ENCODE assay signal across 21 mouse cellular contexts in the genomic region with DNA sequence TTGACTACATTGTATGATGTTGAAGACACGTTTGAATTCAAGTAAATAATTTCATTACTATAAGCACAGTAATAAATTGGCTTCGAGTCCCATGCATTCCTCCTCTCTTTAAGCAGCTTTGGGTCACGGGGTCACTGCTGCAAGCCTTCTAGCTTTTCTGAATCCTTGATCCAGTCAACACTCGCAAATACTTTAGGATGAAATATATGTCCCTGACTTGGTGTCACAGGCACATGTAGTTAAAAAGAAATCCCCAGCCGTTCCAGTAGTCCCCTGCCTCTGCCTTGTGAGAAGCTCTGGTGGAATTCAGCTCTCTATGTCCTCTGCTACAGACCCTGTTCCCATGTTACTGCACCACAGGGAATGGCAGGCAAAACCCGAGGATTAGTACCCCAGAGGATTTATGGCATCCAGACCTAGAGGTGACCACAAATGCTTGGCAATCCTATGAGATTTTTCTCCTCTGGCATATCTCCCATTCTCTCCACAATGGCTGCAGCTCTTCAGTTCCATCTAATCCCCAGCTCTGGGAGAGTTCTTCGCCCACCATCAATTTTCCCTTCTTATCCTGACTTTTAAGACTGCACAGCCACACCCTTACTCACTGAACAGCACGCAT.
DNase-seq lines count a peak whose midpoint lies in the region; ATAC-seq and TF ChIP-seq lines count a peak whose summit lies in the region.
"Had no signal": no experiment of that assay in that cellular context is flagged by ENCODE, and none has a peak within 500 bp of the region (broad histone marks: within the 10 kb centered on the region; RNA-seq: fewer than 3 reads in every experiment).

No protein-coding gene starts in this region.

- H3K4me2 ChIP-seq in kidney, embryonic 16.5 days (replicated peaks; ENCODE audit: low read depth, low read length): no peak overlapping the region
- H3K4me2 ChIP-seq in lung, embryonic 14.5 days: no peak overlapping the region
- H3K4me2 ChIP-seq: embryonic facial prominence, embryonic 13.5 days; forebrain, embryonic 13.5 days; heart, embryonic 11.5 days; heart, embryonic 15.5 days; hindbrain, embryonic 15.5 days had no signal

- H3K27me3 ChIP-seq in kidney, embryonic 16.5 days (ENCODE audit: insufficient read depth, low read length): no peaks in the 10 kb centered on the region
- H3K27me3 ChIP-seq in lung, embryonic 14.5 days (ENCODE audit: insufficient read depth, low read length): no peaks in the 10 kb centered on the region
- H3K27me3 ChIP-seq in Patski: no peaks in the 10 kb centered on the region
- H3K27me3 ChIP-seq: embryonic facial prominence, embryonic 13.5 days; forebrain, embryonic 13.5 days; heart, embryonic 15.5 days; hindbrain, embryonic 15.5 days had no signal

- H3K36me3 ChIP-seq in kidney, embryonic 16.5 days (ENCODE audit: insufficient read depth, low read length): no peaks in the 10 kb centered on the region
- H3K36me3 ChIP-seq in lung, embryonic 14.5 days (ENCODE audit: insufficient read depth): no peaks in the 10 kb centered on the region
- H3K36me3 ChIP-seq: embryonic facial prominence, embryonic 13.5 days; heart, embryonic 15.5 days; hindbrain, embryonic 15.5 days had no signal

- no peak for TF ChIP-seq CTCF in lung, embryonic 14.5 days (IDR thresholded peaks at IDR 0.05; ENCODE audit: low read depth)
- TF ChIP-seq CTCF in Patski (IDR thresholded peaks at IDR 0.05): no peak

- CTCF ChIA-PET in Patski (lab: Charles Lee): interaction anchor here (1.0 to 2.2 kb wide), 3 partner anchors 9 to 19 kb away, joined by 3 to 9 read pairs (median 3); no protein-coding TSS in a partner anchor

- POLR2A ChIA-PET in Patski (lab: Charles Lee): no interaction called here

- H3K9me3 ChIP-seq in kidney, embryonic 16.5 days (ENCODE audit: low read length): 0 out of 2 replicates have a peak, but pooled peaks cover 6% of the 10 kb centered on the region
- H3K9me3 ChIP-seq in lung, embryonic 14.5 days (ENCODE audit: low read depth, low read length): no peaks in the 10 kb centered on the region
- H3K9me3 ChIP-seq: heart, embryonic 15.5 days had no signal

- in situ Hi-C loops in Patski (cut with MboI; ENCODE audit: low pct_unique_long_range_greater_than_20kb): no loop called here

- WGBS in kidney, embryonic 16.5 days: 44% methylated on average over 8 of the region's 8 CpGs
- 39% methylated on average over 8 of the region's 8 CpGs for whole genome bisulfite sequencing in lung, embryonic 14.5 days

- H3K4me1 ChIP-seq in kidney, embryonic 16.5 days (ENCODE audit: insufficient read depth, low read length): 0 out of 2 replicates have a peak, but pooled peaks cover 6% of the 10 kb centered on the region
- 0 out of 2 replicates have a peak, but pooled peaks cover 8% of the 10 kb centered on the region for H3K4me1 ChIP-seq in lung, embryonic 14.5 days (ENCODE audit: insufficient read depth)
- H3K4me1 ChIP-seq: embryonic facial prominence, embryonic 13.5 days; forebrain, embryonic 13.5 days; heart, embryonic 15.5 days; hindbrain, embryonic 15.5 days had no signal

- DNase-seq in kidney, adult 8-10 months: no peak
- DNase-seq in lung, embryonic 14.5 days: peak; percentile 83
- DNase-seq in lung, adult 18-20 months: no peak
- peak; percentile 64 for DNase-seq in 3T3-L1 (ENCODE audit: low read depth, low spot score)
- DNase-seq in Patski (ENCODE audit: low read depth, low spot score): peak; percentile 70
- DNase-seq in heart, postnatal 14 days: no peak
- DNase-seq in left cerebral cortex, postnatal 25 days (ENCODE audit: low spot score in 2 of 2): no peak
- DNase-seq: adrenal gland, postnatal 10 days; cerebellum, adult 11 months; cerebellum, adult 8-10 months; cerebellum, postnatal 14 days; forebrain, postnatal 0 days; gastrocnemius, postnatal 14 days; heart, adult 2 months; heart, postnatal 36 days had no signal

- no peak overlapping the region for H3K4me3 ChIP-seq in kidney, embryonic 16.5 days (ENCODE audit: low read length)
- H3K4me3 ChIP-seq in lung, embryonic 14.5 days (ENCODE audit: low read depth, low read length): no peak overlapping the region
- H3K4me3 ChIP-seq: embryonic facial prominence, embryonic 13.5 days; forebrain, embryonic 13.5 days; heart, adult 2 months; heart, embryonic 15.5 days; hindbrain, embryonic 15.5 days had no signal

- intact Hi-C loops in heart, postnatal 14 days (cut with DNase I): no loop called here
- intact Hi-C loops in left cerebral cortex, postnatal 25 days (cut with DNase I): no loop called here

- 0 out of 2 replicates have a peak overlapping the region, but pooled peaks have one; percentile 14 for H3K27ac ChIP-seq in kidney, embryonic 16.5 days (ENCODE audit: low read length)
- peak overlapping the region; percentile 3; the same call in 1 of the 2 replicates for H3K27ac ChIP-seq in lung, embryonic 14.5 days (ENCODE audit: low read depth)
- H3K27ac ChIP-seq: embryonic facial prominence, embryonic 13.5 days; forebrain, embryonic 13.5 days; heart, adult 2 months; heart, embryonic 15.5 days; hindbrain, embryonic 15.5 days had no signal

- no peak overlapping the region for H3K9ac ChIP-seq in kidney, embryonic 16.5 days (replicated peaks; ENCODE audit: low read length)
- no peak overlapping the region for H3K9ac ChIP-seq in lung, embryonic 14.5 days
- H3K9ac ChIP-seq: embryonic facial prominence, embryonic 13.5 days; forebrain, embryonic 13.5 days; forebrain, postnatal 0 days; heart, embryonic 15.5 days; hindbrain, embryonic 15.5 days had no signal

- ATAC-seq in kidney, embryonic 16.5 days (ENCODE audit: low FRiP score, low TSS enrichment): no peak
- ATAC-seq in lung, embryonic 14.5 days (ENCODE audit: insufficient read depth): peak; percentile 60; the same call in 1 of the 2 replicates
- no peak for ATAC-seq in Patski
- ATAC-seq: forebrain, embryonic 13.5 days; forebrain, postnatal 0 days had no signal

Comparison
In these comparisons a context has a peak if more than half of its experiments do, and no peak if none do; other contexts are left out.
1. DNase-seq: peak in lung, embryonic 14.5 days (single experiment), 3T3-L1 (single experiment) and Patski (single experiment); none in kidney, adult 8-10 months (0 of 2), lung, adult 18-20 months (0 of 2), heart, postnatal 14 days (0 of 2) and left cerebral cortex, postnatal 25 days (0 of 2).